Mouse (Mus musculus) midbrain, embryonic 11.5 days (tissue): ENCODE measurements at regions not wholly inside any gene's neighbourhood (a gene's known extent, or its start where the extent isn't known, plus 50 kb on each side); places are given as distances from the start of the nearest gene placed in this dataset.

ENCODE experiments used
- ATAC-seq: fragments of 200-750 bp; cut with Nextera tagmentation; 2 replicates; pipeline ENCODE4 v1.8.0; 2017; ENCODE audit warnings: moderate TSS enrichment, moderate library complexity; ENCODE audit not compliant: low FRiP score
- DNase-seq: peaks from one replicate; pipeline ENCODE4 v3.0.0; 2015; ENCODE audit warnings: low spot score; ENCODE audit errors: missing footprints
- H3K27ac ChIP-seq: fragments of 300-500 bp; sonication (generic); 2 replicates; pipeline ENCODE4 v1.5.1; 2014; ENCODE audit warnings: low read depth, low read length
- H3K27me3 ChIP-seq: fragments of 300-500 bp; sonication (generic); 2 replicates; pipeline ENCODE4 v1.6.1; 2014; ENCODE audit warnings: mild to moderate bottlenecking, low read length, moderate library complexity, mixed read lengths; ENCODE audit not compliant: control insufficient read depth, insufficient read depth
- H3K36me3 ChIP-seq: fragments of 300-500 bp; sonication (generic); 2 replicates; pipeline ENCODE4 v1.6.1; 2014; ENCODE audit warnings: mild to moderate bottlenecking, low read length, moderate library complexity, mixed read lengths; ENCODE audit not compliant: control insufficient read depth, insufficient read depth
- H3K4me1 ChIP-seq: fragments of 300-500 bp; sonication (generic); 2 replicates; pipeline ENCODE4 v1.6.1; 2014; ENCODE audit warnings: low read length; ENCODE audit not compliant: control insufficient read depth, insufficient read depth
- H3K4me2 ChIP-seq: fragments of 300-500 bp; sonication (generic); 2 replicates; pipeline ENCODE4 v1.6.1; 2014; ENCODE audit warnings: mild to moderate bottlenecking, moderate library complexity
- H3K4me3 ChIP-seq: fragments of 300-500 bp; sonication (generic); 2 replicates; pipeline ENCODE4 v1.5.1; 2014; ENCODE audit warnings: low read depth, low read length
- H3K9ac ChIP-seq: fragments of 300-500 bp; sonication (generic); 2 replicates; pipeline ENCODE4 v1.6.1; 2014; ENCODE audit warnings: low read length
- H3K9me3 ChIP-seq: fragments of 300-500 bp; sonication (generic); 2 replicates; pipeline ENCODE4 v1.6.1; 2016; ENCODE audit warnings: low read length; ENCODE audit not compliant: control insufficient read depth
- WGBS: fragments of 180-500 bp; shearing (Covaris S2); extraction: QIAGEN DNeasy Blood & Tissue Kit; methylation state at CpG from one replicate; pipeline ENCODE4 v1.1.7; 2014; 5-methylcytosine and 5-hydroxymethylcytosine counted together

GRCm38 (mm10) chr10:43707011-43707410, 128.9 kb downstream of the Cd24a start:
- Histone ChIP-seq H3K4me2 (no peak overlapping the region), H3K27ac (no peak overlapping the region), H3K4me1 (no peaks in the 10 kb centered on the region), H3K36me3 (no peaks in the 10 kb centered on the region), H3K4me3 (no peak overlapping the region), H3K9me3 (no peaks in the 10 kb centered on the region), H3K9ac (no peak overlapping the region), H3K27me3 (no peaks in the 10 kb centered on the region)
- ATAC-seq (no peak), DNase-seq (peak; percentile 62)
- 77% methylated on average over 5 of the region's 5 CpGs for WGBS

- Histone ChIP-seq H3K27ac (no peak overlapping the region), H3K36me3 (no peaks in the 10 kb centered on the region), H3K9ac (no peak overlapping the region), H3K27me3 (no peaks in the 10 kb centered on the region), H3K4me2 (no peak overlapping the region), H3K4me1 (no peaks in the 10 kb centered on the region), H3K4me3 (no peak overlapping the region), H3K9me3 (no peaks in the 10 kb centered on the region)
- DNase-seq: peak; percentile 23
- ATAC-seq: no peak
- 79% methylated on average over 15 of the region's 15 CpGs for WGBS
Observed at GRCm38 (mm10) chr10:43707821-43708373, 129.8 kb downstream of the Cd24a start.

GRCm38 (mm10) chr10:43709278-43710033, 131.4 kb downstream of the Cd24a start:
- ATAC-seq (no peak), DNase-seq (no peak)
- Histone ChIP-seq H3K9me3 (no peaks in the 10 kb centered on the region), H3K27me3 (no peaks in the 10 kb centered on the region), H3K4me2 (no peak overlapping the region), H3K4me3 (no peak overlapping the region), H3K36me3 (no peaks in the 10 kb centered on the region), H3K4me1 (no peaks in the 10 kb centered on the region), H3K9ac (no peak overlapping the region), H3K27ac (no peak overlapping the region)
- 95% methylated on average over 6 of the region's 6 CpGs for WGBS

- no peaks in the 10 kb centered on the region for H3K4me1 ChIP-seq
- H3K4me2 ChIP-seq: no peak overlapping the region
- no peaks in the 10 kb centered on the region for H3K27me3 ChIP-seq
- no peak overlapping the region for H3K27ac ChIP-seq
- peak; percentile 17 for DNase-seq
- H3K9ac ChIP-seq: no peak overlapping the region
- no peaks in the 10 kb centered on the region for H3K9me3 ChIP-seq
- ATAC-seq: no peak
- no peak overlapping the region for H3K4me3 ChIP-seq
- H3K36me3 ChIP-seq: no peaks in the 10 kb centered on the region
- 86% methylated on average over 8 of the region's 8 CpGs for WGBS
Observed at GRCm38 (mm10) chr10:43710186-43710885, 132.3 kb downstream of the Cd24a start.

- ATAC-seq: no peak
- Histone ChIP-seq H3K4me1 (no peaks in the 10 kb centered on the region), H3K4me2 (no peak overlapping the region), H3K36me3 (no peaks in the 10 kb centered on the region), H3K9me3 (no peaks in the 10 kb centered on the region), H3K27me3 (no peaks in the 10 kb centered on the region), H3K27ac (no peak overlapping the region), H3K9ac (no peak overlapping the region), H3K4me3 (no peak overlapping the region)
- 84% methylated on average over 2 of the region's 2 CpGs for WGBS
- DNase-seq: peak; percentile 2
Observed at GRCm38 (mm10) chr10:43710886-43711256, 132.8 kb downstream of the Cd24a start.

GRCm38 (mm10) chr10:43712657-43713056, 134.6 kb downstream of the Cd24a start:
- H3K27ac ChIP-seq: no peak overlapping the region
- no peak overlapping the region for H3K9ac ChIP-seq
- no peak overlapping the region for H3K4me3 ChIP-seq
- H3K36me3 ChIP-seq: no peaks in the 10 kb centered on the region
- no peaks in the 10 kb centered on the region for H3K27me3 ChIP-seq
- ATAC-seq (no peak), DNase-seq (peak; percentile 8)
- no peaks in the 10 kb centered on the region for H3K4me1 ChIP-seq
- no peaks in the 10 kb centered on the region for H3K9me3 ChIP-seq
- H3K4me2 ChIP-seq: no peak overlapping the region

- Histone ChIP-seq H3K27me3 (no peaks in the 10 kb centered on the region), H3K27ac (no peak overlapping the region), H3K9ac (peak overlapping the region; percentile 24; the same call in 1 of the 2 replicates), H3K4me2 (no peak overlapping the region), H3K36me3 (no peaks in the 10 kb centered on the region), H3K4me1 (peaks cover 15% of the 10 kb centered on the region), H3K9me3 (no peaks in the 10 kb centered on the region), H3K4me3 (no peak overlapping the region)
- ATAC-seq: no peak
- WGBS: 58% methylated on average over 13 of the region's 13 CpGs
- no peak for DNase-seq
Observed at GRCm38 (mm10) chr10:43718768-43719167, 140.7 kb downstream of the Cd24a start.

- no peak overlapping the region for H3K4me3 ChIP-seq
- no peak for ATAC-seq
Observed at GRCm38 (mm10) chr10:43721356-43721755, 143.3 kb downstream of the Cd24a start.

GRCm38 (mm10) chr10:43722164-43722563, 144.1 kb downstream of the Cd24a start:
- Histone ChIP-seq H3K36me3 (no peaks in the 10 kb centered on the region), H3K4me1 (peaks cover 15% of the 10 kb centered on the region), H3K9me3 (no peaks in the 10 kb centered on the region), H3K4me2 (peak overlapping the region; percentile 69), H3K27me3 (no peaks in the 10 kb centered on the region), H3K4me3 (no peak overlapping the region), H3K27ac (no peak overlapping the region), H3K9ac (peak overlapping the region; percentile 22; the same call in 1 of the 2 replicates)
- 10% methylated on average over 3 of the region's 3 CpGs for WGBS
- ATAC-seq: peak; percentile 34; the same call in 1 of the 2 replicates
- DNase-seq: peak; percentile 83

More at GRCm38 (mm10) chr10:43721356-43721755, 143.3 kb downstream of the Cd24a start:
- Histone ChIP-seq H3K9ac (no peak overlapping the region), H3K4me2 (no peak overlapping the region), H3K9me3 (no peaks in the 10 kb centered on the region), H3K36me3 (no peaks in the 10 kb centered on the region), H3K27me3 (no peaks in the 10 kb centered on the region), H3K4me1 (peaks cover 15% of the 10 kb centered on the region), H3K27ac (no peak overlapping the region)
- DNase-seq: peak; percentile 54
- WGBS: 87% methylated on average over 4 of the region's 4 CpGs
